Mouse (Mus musculus): ENCODE results near the gene Prrx2.

DNA sequence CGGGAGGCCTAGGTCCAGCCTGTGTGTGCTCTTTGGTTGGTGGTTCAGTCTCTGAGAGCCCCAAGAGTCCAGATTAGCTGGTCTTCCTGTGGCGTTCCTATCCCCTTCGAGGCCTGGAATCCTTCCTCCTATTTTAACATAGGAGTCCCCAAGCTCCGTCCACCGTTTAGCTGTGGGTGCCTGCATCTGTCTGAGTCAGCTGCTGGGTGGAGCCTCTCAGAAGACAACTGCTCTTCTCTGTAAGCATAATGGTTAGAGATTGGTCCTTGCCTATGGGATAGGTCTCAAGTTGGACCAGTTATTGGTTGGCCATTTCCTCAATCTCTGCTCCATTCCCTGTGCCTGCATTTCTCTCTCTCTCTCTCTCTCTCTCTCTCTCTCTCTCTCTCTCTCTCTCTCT lies 25.0 kb downstream of the Prrx2 start:
- TF ChIP-seq EP300 (IDR thresholded peaks at IDR 0.05) (no peak), CTCF (IDR thresholded peaks at IDR 0.05) (no peak)

Measured in lung, postnatal 0 days (tissue).